Mouse (Mus musculus) MEL (cell line): ENCODE results near the gene Pld5. TPM values are rescaled to one million over a fixed set of nuclear protein-coding genes. Genes with fewer than 3 reads are reported as not detected.

Source experiments
- DNase-seq: peaks from one replicate; pipeline ENCODE4 v3.0.0; 2011; ENCODE audit warnings: low read depth, low spot score
- H3K27ac ChIP-seq: 2 replicates; pipeline ENCODE4 v1.5.1; 2012; ENCODE audit warnings: low read depth, mild to moderate bottlenecking, control low read depth, low read length, moderate library complexity; ENCODE audit not compliant: control insufficient read depth
- H3K27me3 ChIP-seq, 2 experiments: fragments of 150-350 bp in 1 of 2; sonication (generic) in 1 of 2; 2 replicates each; pipeline ENCODE4 v1.6.1; 2012; ENCODE audit warnings: low read length in 2 of 2, mild to moderate bottlenecking in 2 of 2, improper control_type of control experiment in 1 of 2, moderate library complexity in 1 of 2; ENCODE audit not compliant: insufficient read depth in 2 of 2, control insufficient read depth in 1 of 2
- H3K36me3 ChIP-seq, 2 experiments: 2 replicates each; pipeline ENCODE4 v1.6.1; 2012 to 2014; ENCODE audit warnings: low read length in 2 of 2, improper control_type of control experiment in 1 of 2, inconsistent platforms in 1 of 2, mild to moderate bottlenecking in 1 of 2; ENCODE audit not compliant: insufficient read depth in 2 of 2, control insufficient read depth in 1 of 2
- H3K4me1 ChIP-seq, 2 experiments: fragments of 150-350 bp in 1 of 2; sonication (generic) in 1 of 2; 2 replicates each; pipeline ENCODE4 v1.6.1; 2012; ENCODE audit warnings: low read length in 2 of 2, improper control_type of control experiment in 1 of 2, mild to moderate bottlenecking in 1 of 2; ENCODE audit not compliant: insufficient read depth in 2 of 2, control insufficient read depth in 1 of 2
- H3K4me3 ChIP-seq, 2 experiments: fragments of 150-350 bp in 1 of 2; sonication (generic) in 1 of 2; 2 replicates each; pipeline ENCODE4 v1.5.1; 2012; ENCODE audit warnings: low read depth in 2 of 2, low read length in 2 of 2, mild to moderate bottlenecking in 2 of 2, moderate library complexity in 2 of 2, control low read depth in 1 of 2, improper control_type of control experiment in 1 of 2; ENCODE audit not compliant: control insufficient read depth in 1 of 2, insufficient read depth in 1 of 2
- H3K79me2 ChIP-seq: 2 replicates; pipeline ENCODE4 v1.6.1; 2012; ENCODE audit warnings: mild to moderate bottlenecking, low read length, moderate library complexity; ENCODE audit not compliant: control insufficient read depth, poor library complexity, insufficient read depth
- H3K9ac ChIP-seq: 2 replicates; pipeline ENCODE4 v1.6.1; 2012; ENCODE audit warnings: low read depth, mild to moderate bottlenecking, control low read depth, low read length, moderate library complexity; ENCODE audit not compliant: control insufficient read depth, poor library complexity, severe bottlenecking
- H3K9me3 ChIP-seq: fragments of 150-350 bp; sonication (generic); replicated peaks from 2 replicates; pipeline ENCODE4 v1.6.1; 2012; ENCODE audit warnings: mild to moderate bottlenecking, low read length, improper control_type of control experiment, moderate library complexity; ENCODE audit not compliant: insufficient read depth
- CHD1 ChIP-seq: IDR thresholded peaks from 2 replicates; pipeline ENCODE4 v1.6.1; 2012; ENCODE audit warnings: low read depth, mild to moderate bottlenecking, inconsistent platforms, low read length, improper control_type of control experiment
- CTCF ChIP-seq, 3 experiments: IDR thresholded peaks in 2 of 3; conservative IDR thresholded peaks in 1 of 3; 2 replicates each; pipeline ENCODE4 v1.5.1; 2011 to 2012; ENCODE audit warnings: low read length in 3 of 3, low read depth in 2 of 3, mild to moderate bottlenecking in 2 of 3, improper control_type of control experiment in 1 of 3, inconsistent platforms in 1 of 3, mixed read lengths in 1 of 3, moderate library complexity in 1 of 3; ENCODE audit not compliant: control insufficient read depth in 1 of 3, insufficient read depth in 1 of 3, poor library complexity in 1 of 3, severe bottlenecking in 1 of 3
- E2F4 ChIP-seq: IDR thresholded peaks from 2 replicates; pipeline ENCODE4 v1.6.1; 2011; ENCODE audit warnings: low read depth, low read length, improper control_type of control experiment, borderline replicate concordance
- ETS1 ChIP-seq: IDR thresholded peaks from 2 replicates; pipeline ENCODE4 v1.6.1; 2012; ENCODE audit warnings: low read depth, mild to moderate bottlenecking, inconsistent platforms, low read length, improper control_type of control experiment, moderate library complexity
- GABPA ChIP-seq: IDR thresholded peaks from 2 replicates; pipeline ENCODE4 v1.6.1; 2012; ENCODE audit warnings: low read depth, mild to moderate bottlenecking, inconsistent platforms, low read length, improper control_type of control experiment, moderate library complexity
- GATA1 ChIP-seq: IDR thresholded peaks from 2 replicates; pipeline ENCODE4 v1.6.1; 2011; ENCODE audit warnings: low read depth, low read length, improper control_type of control experiment
- KAT2A ChIP-seq: conservative IDR thresholded peaks from 2 replicates; pipeline ENCODE4 v1.6.1; 2012; ENCODE audit warnings: low read depth, low read length, improper control_type of control experiment, inconsistent platforms
- MAFK ChIP-seq: IDR thresholded peaks from 2 replicates; pipeline ENCODE4 v1.6.1; 2011; ENCODE audit warnings: low read depth, mild to moderate bottlenecking, low read length, improper control_type of control experiment, borderline replicate concordance
- MAZ ChIP-seq: IDR thresholded peaks from 2 replicates; pipeline ENCODE4 v1.6.1; 2012; ENCODE audit warnings: low read depth, mild to moderate bottlenecking, inconsistent platforms, low read length, improper control_type of control experiment
- MEF2A ChIP-seq: IDR thresholded peaks from 2 replicates; pipeline ENCODE4 v1.6.1; 2014; ENCODE audit warnings: low read depth, mild to moderate bottlenecking, inconsistent platforms, low read length, improper control_type of control experiment; ENCODE audit not compliant: poor library complexity, insufficient replicate concordance, severe bottlenecking; ENCODE audit errors: extremely low read depth
- NELFE ChIP-seq: IDR thresholded peaks from 2 replicates; pipeline ENCODE4 v1.6.1; 2011; ENCODE audit warnings: low read depth, low read length, improper control_type of control experiment
- NRF1 ChIP-seq: IDR thresholded peaks from 2 replicates; pipeline ENCODE4 v1.6.1; 2014; ENCODE audit warnings: low read depth, mild to moderate bottlenecking, inconsistent platforms, low read length, improper control_type of control experiment, moderate library complexity; ENCODE audit not compliant: poor library complexity, insufficient read depth, severe bottlenecking
- RAD21 ChIP-seq: IDR thresholded peaks from 2 replicates; pipeline ENCODE4 v1.6.1; 2011; ENCODE audit warnings: mild to moderate bottlenecking, low read depth, low read length, improper control_type of control experiment
- SMC3 ChIP-seq: IDR thresholded peaks from 2 replicates; pipeline ENCODE4 v1.6.1; 2011; ENCODE audit warnings: low read depth, low read length, improper control_type of control experiment
- TAL1 ChIP-seq: IDR thresholded peaks from 2 replicates; pipeline ENCODE4 v1.6.1; 2012; ENCODE audit warnings: mild to moderate bottlenecking, inconsistent platforms, low read length, moderate library complexity, mixed read lengths
- USF1 ChIP-seq: IDR thresholded peaks from 2 replicates; pipeline ENCODE4 v1.6.1; 2014; ENCODE audit warnings: low read depth, mild to moderate bottlenecking, inconsistent platforms, low read length, improper control_type of control experiment, moderate library complexity
- USF2 ChIP-seq, 2 experiments: IDR thresholded peaks; 2 replicates each; pipeline ENCODE4 v1.6.1; 2011 to 2012; ENCODE audit warnings: improper control_type of control experiment in 2 of 2, low read length in 2 of 2, borderline replicate concordance in 1 of 2, inconsistent platforms in 1 of 2, low read depth in 1 of 2, mild to moderate bottlenecking in 1 of 2; ENCODE audit not compliant: insufficient read depth in 1 of 2
- ZC3H11A ChIP-seq: IDR thresholded peaks from 2 replicates; pipeline ENCODE4 v1.6.1; 2012; ENCODE audit warnings: low read depth, mild to moderate bottlenecking, inconsistent platforms, low read length, improper control_type of control experiment
- ZKSCAN1 ChIP-seq: IDR thresholded peaks from 2 replicates; pipeline ENCODE4 v1.6.1; 2012; ENCODE audit warnings: low read depth, mild to moderate bottlenecking, inconsistent platforms, low read length, improper control_type of control experiment, moderate library complexity
- ZMIZ1 ChIP-seq: IDR thresholded peaks from 2 replicates; pipeline ENCODE4 v1.6.1; 2012; ENCODE audit warnings: low read depth, mild to moderate bottlenecking, inconsistent platforms, low read length, improper control_type of control experiment, moderate library complexity
- polyA plus RNA-seq, 2 experiments: library from polyadenylated mRNA; stranded (reverse) in 1 of 2; unstranded in 1 of 2; fragments of >175 nt in 1 of 2; fragments of >200 nt in 1 of 2; gene quantifications; 2 replicates each; pipeline versions ENCODE4 v1.2.1 to v1.2.4; 2012; ENCODE audit warnings: low replicate concordance in 2 of 2, low read depth in 1 of 2; ENCODE audit not compliant: insufficient read length in 2 of 2, insufficient read depth in 1 of 2, missing spikeins in 1 of 2
- total RNA-seq: library from RNA; depleted of rRNA; stranded (reverse); fragments of 300-350 nt; gene quantifications from 2 replicates; pipeline ENCODE4 v1.2.3, GENCODE M21; 2012

Gene Pld5
- total and polyA plus RNA-seq, 3 experiments, result 0.01 TPM; not detected in 2

- H3K27me3 ChIP-seq, result no peaks in the 10 kb centered on the region; a peak in 1 of 4 replicates
- no peaks in the 10 kb centered on the region for H3K79me2 ChIP-seq
- no peak overlapping the region for H3K27ac ChIP-seq
- no peak overlapping the region for H3K4me3 ChIP-seq
- no peaks in the 10 kb centered on the region for H3K36me3 ChIP-seq
- no peak overlapping the region for H3K9ac ChIP-seq
- TF ChIP-seq USF2 (IDR thresholded peaks at IDR 0.05; ENCODE audit: borderline replicate concordance in 1 of 2, insufficient read depth in 1 of 2, low read depth in 1 of 2, low read length in 2 of 2), result no peak
- no peak for TF ChIP-seq CHD1
- no peak for TF ChIP-seq NRF1
- peak; percentile 90 for TF ChIP-seq SMC3
- peak; percentile 75 to 91 (median 76) for TF ChIP-seq CTCF (IDR thresholded peaks at IDR 0.05 in 2 of 3, conservative IDR thresholded peaks at IDR 0.05 in 1 of 3; ENCODE audit: control insufficient read depth in 1 of 3, insufficient read depth in 1 of 3, low read depth in 2 of 3, low read length in 3 of 3, poor library complexity in 1 of 3, severe bottlenecking in 1 of 3)
- TF ChIP-seq ZMIZ1, result no peak
- peak; percentile 83 for TF ChIP-seq ZC3H11A
- peak; percentile 96 for TF ChIP-seq RAD21
- no peak for TF ChIP-seq E2F4
- TF ChIP-seq GATA1, result no peak
- no peak for TF ChIP-seq NELFE
- DNase-seq, result peak; percentile 78
- no peaks in the 10 kb centered on the region for H3K9me3 ChIP-seq
- no peaks in the 10 kb centered on the region for H3K4me1 ChIP-seq
Measured at GRCm38 (mm10) chr1:175923848-175924787, 351.0 kb downstream of the Pld5 start.

- no peaks in the 10 kb centered on the region for H3K79me2 ChIP-seq
- no peak overlapping the region for H3K9ac ChIP-seq
- H3K9me3 ChIP-seq, result no peaks in the 10 kb centered on the region
- H3K27me3 ChIP-seq, result no peaks in the 10 kb centered on the region
- DNase-seq, result no peak
- H3K36me3 ChIP-seq, result no peaks in the 10 kb centered on the region
- no peaks in the 10 kb centered on the region for H3K4me1 ChIP-seq
- no peak overlapping the region for H3K4me3 ChIP-seq
- no peak for TF ChIP-seq MAFK
- no peak for TF ChIP-seq USF1
- no peak for TF ChIP-seq ETS1
- TF ChIP-seq ZKSCAN1, result no peak
- no peak for TF ChIP-seq MAZ
- no peak for TF ChIP-seq MEF2A
- no peak for TF ChIP-seq TAL1
- TF ChIP-seq CHD1, result no peak
- no peak for TF ChIP-seq GATA1
- no peak for TF ChIP-seq GABPA
- no peak for TF ChIP-seq RAD21
- no peak for TF ChIP-seq KAT2A
- TF ChIP-seq, all 39 proteins: peak for 0
- no peak overlapping the region for H3K27ac ChIP-seq
Measured at GRCm38 (mm10) chr1:175921091-175921490, 354.0 kb downstream of the Pld5 start.
